Mouse (Mus musculus) heart, postnatal 36 days (tissue): ENCODE results near the gene 4930523C07Rik. TPM values are rescaled to one million over a fixed set of nuclear protein-coding genes. Genes with fewer than 3 reads are reported as not detected.

ENCODE experiments used
- DNase-seq, 2 experiments: peaks; one replicate each; pipeline ENCODE4 v3.0.0; 2021 to 2022
- intact Hi-C: fragments of 180-260 bp; cut with DNase I; formaldehyde crosslinking; loops from one replicate; pipeline ENCODE4 v1.15.1; 2025
- total RNA-seq, 2 experiments: library from RNA; stranded (reverse); gene quantifications; 2 replicates each; pipeline ENCODE4 v1.2.3; 2021

The 4930523C07Rik gene
- total RNA-seq, 2 experiments from 2014 or later, result 24.2 to 25.8 TPM

DNA sequence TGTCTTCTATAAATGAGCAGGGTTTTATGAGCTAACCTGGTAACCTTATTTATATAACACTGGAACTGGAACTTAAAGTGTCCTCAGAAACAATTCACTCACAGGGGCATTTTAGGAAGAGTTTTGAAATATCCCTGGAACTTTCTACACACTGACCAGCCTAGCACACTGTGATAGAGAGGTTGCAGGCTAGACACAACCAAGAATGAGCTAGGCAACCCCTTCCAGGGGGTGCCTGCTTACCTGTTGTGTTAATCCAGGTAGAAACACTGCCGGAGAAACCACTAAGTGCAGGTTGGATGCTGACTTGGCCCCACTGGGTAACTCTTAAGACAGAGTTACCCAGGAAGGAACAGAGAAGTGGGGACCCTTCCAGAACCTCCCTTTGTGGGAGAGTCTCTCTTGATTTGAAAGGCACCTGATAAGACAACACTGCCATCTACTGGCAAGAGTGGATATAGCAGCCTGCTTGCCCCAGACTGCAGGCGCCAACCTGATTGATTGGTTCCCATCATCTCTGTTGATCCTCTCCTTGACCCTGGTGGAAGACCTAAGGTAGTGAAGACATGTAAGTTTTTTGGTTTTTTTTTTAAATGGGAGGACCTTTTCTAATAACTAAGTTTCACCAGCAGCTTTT lies 36.7 kb downstream of the 4930523C07Rik start:
- DNase-seq, result peak; percentile 85 to 91
- intact Hi-C loops, result loop anchor here (1.0 to 5.0 kb wide), 5 partner anchors 36 to 690 kb away; partner anchors contain the start of genes 4930523C07Rik and Tnr

DNA sequence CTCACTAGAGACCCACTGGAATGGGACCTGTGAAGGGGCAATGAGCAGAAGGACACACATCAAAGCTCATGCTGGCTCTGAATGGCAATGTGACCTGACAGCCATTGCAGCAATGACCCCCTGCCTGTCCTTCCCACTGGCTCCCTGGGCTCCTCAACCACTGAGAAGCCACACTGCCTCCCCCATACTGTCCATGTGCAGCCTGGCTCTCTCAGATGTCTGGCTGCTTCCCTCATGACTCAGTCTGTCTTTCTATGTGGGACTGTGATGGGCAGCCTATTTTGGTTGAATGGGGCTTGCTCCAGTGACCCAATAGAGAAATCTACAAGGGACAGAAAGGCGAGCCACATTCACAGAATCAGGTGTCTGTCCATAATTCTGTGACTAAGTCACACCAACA lies 38.5 kb downstream of the 4930523C07Rik start:
- intact Hi-C loops, result loop anchor here (5.0 kb wide), 1 partner anchor 85 kb away; no protein-coding TSS in a partner anchor
- DNase-seq, result no peak

DNA sequence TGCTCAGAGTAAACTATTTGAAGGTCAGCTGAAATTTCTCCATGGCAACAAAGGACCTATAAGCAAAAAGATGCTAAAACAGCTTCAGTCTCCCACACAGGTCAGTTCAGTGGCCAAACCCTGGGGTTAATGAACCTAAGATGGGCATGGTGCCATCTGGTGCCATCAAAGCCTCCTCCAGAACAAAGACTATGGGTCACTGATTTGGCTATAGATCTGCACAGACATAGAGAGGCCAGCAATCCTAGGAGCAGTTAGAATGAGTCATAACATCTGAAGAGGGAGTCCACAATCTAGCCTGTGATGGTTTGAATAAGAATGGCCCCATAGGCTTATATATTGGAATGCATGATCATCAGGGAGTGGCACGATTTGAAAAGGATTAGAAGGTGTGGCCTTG lies 40.1 kb downstream of the 4930523C07Rik start:
- intact Hi-C loops, result loop anchor here (5.0 kb wide), 1 partner anchor 87 kb away; no protein-coding TSS in a partner anchor
- DNase-seq, result no peak

DNA sequence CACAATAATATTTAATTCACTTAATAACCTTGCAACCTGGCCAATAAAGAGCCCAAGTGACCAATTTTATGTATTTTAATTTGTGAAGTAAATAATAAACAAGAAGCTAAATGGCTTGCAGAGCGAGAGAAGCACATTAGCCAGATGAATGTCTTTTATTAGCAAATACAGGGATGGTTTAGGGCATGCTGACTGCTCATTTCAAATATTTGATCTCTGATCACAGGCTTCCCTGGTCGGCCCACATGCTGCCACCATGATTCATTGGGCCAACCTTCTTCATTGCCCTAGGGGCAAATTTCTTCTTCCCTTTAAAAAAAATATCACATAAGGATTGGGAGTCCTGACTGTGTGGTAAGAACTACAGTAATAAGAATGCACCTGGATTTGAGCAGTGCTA lies 42.5 kb downstream of the 4930523C07Rik start:
- intact Hi-C loops, result no loop called here
- DNase-seq, result no peak

DNA sequence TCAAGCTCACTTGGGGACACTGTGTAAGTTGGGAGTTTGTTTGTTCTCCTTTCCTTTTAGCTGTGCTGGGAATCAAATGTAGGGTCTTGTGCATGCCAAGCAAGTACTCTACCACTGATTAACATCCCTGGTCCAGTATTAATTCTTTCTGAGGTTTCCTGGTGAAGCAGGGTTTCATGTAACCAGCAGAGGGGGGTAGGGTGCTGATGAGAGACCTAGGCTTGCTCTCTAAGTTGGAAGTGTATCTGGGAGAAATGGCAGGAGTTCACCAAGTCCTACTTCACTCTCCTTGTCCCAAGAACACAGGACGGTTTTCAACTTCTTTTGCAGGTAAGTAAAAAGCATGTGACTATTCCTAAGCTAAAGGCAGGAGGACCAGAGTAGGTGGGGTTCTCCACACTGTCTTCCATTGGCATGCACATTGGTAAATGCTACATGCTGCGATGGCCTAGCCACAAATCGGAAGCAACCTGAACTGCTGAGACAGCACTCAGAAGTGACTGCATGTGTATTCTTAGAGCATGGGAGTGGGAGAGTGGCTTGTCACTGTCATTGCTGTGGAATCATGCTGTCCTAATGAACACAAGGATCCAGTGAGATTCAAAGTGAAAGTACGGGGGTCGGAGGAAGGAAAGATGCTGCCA lies 55.6 kb downstream of the 4930523C07Rik start:
- intact Hi-C loops, result loop anchor here (5.0 kb wide), 1 partner anchor 83 kb away; no protein-coding TSS in a partner anchor
- no peak for DNase-seq

DNA sequence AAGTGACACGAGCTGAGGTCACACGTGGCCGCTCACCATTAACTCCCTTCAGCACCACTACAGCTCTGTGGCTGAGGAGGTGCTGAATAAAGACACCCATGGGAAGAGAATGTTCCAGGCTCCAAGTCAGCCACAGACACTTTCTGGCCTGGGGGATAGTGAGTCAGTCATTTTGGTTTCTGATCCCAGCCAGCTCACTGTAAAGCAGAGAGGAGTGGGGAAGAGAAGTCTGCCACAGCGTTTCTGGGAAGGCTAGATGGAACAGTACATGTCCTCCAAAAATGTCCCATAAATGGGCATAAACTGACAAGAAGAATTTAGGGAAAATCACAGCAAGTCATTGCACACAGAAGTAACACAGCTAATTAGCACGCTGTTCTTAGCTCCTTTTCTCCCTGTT lies 56.8 kb downstream of the 4930523C07Rik start:
- intact Hi-C loops, result no loop called here
- DNase-seq, result no peak

DNA sequence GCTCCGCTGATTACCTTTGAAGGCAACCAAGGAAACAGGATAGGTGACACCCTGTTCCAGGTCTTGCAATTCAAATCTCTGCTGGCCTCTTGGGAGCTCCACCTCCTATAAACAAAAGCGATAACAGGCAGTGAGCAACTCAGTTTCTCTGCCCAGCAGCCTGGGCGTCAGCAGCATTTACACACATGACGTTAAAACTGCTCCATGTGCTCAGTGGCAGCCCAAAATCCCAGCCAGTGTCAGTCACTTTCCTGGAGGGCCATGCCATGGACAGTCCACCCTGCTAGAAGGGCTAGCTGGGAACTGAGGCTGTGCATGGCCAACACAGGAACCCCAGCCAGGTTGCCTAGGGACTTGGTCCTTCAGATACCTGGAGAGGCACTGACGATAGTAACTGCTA lies 61.2 kb downstream of the 4930523C07Rik start:
- intact Hi-C loops, result no loop called here
- no peak for DNase-seq

DNA sequence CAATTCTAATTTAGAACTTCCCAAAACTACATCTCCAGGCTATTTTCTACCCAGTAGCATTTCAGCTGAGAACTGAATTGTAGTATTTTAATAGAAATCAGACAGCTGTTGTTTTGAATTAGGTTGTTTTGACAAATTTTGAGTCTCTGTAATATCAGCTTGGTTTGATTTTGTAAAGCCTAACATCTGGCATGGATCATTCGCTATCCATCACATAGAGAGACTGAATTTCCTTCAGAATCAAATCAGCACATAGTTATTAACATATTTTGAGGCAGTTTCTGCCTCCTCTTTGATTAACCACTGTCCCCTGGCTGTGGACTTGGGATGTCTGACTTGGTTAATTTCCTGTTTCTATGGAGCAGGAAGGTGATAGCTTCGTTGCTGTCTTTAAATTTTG lies 64.4 kb downstream of the 4930523C07Rik start:
- DNase-seq, result no peak
- intact Hi-C loops, result no loop called here

DNA sequence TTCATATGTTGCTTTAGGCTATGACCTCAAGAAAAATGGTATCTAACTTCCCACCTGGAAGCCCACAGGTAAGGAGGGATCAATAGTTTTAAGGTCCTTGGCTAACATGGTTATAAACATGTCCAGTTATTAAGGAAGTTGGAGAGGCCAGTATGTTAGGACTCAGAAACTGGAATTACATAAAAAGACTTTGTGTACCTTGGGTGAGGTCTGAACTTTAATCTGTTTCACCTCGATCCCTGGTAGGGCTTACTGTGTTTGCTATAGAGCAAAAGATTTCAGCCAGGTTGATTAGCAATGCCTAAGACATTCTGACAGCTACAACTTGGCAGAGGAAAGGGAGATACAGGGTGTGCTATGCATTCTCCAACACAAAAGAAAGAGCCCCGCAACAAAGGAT lies 79.8 kb downstream of the 4930523C07Rik start:
- no peak for DNase-seq
- intact Hi-C loops, result no loop called here

Other genes with a start within 250 kb of the 4930523C07Rik start
- gene Tnn, start 109.2 kb downstream of the 4930523C07Rik start, total RNA-seq, result not detected
- 100 to 1,000 TPM in 1 of 2 experiments, 10 to 100 TPM in 1; 95.8 to 110 TPM for gene Mrps14, start 150.8 kb downstream of the 4930523C07Rik start, total RNA-seq
- 10 to 100 TPM; 62.9 to 70.7 TPM for gene Cacybp, start 168.5 kb downstream of the 4930523C07Rik start, total RNA-seq